Mouse (Mus musculus) ES-E14 (cell line): Measurements from ENCODE around the gene Hoxc10.

ENCODE experiments used
- HCFC1 ChIP-seq: IDR thresholded peaks from 2 replicates; pipeline ENCODE4 v1.6.1; 2012; ENCODE audit warnings: low read length, inconsistent platforms, borderline replicate concordance; ENCODE audit not compliant: insufficient read depth
- ZC3H11A ChIP-seq: IDR thresholded peaks from 2 replicates; pipeline ENCODE4 v1.6.1; 2012; ENCODE audit warnings: low read depth, mild to moderate bottlenecking, inconsistent platforms, low read length, borderline replicate concordance
- ZNF384 ChIP-seq: IDR thresholded peaks from 2 replicates; pipeline ENCODE4 v1.6.1; 2012; ENCODE audit warnings: low read depth, low read length, inconsistent platforms

- TF ChIP-seq HCFC1 (no peak), ZC3H11A (no peak), ZNF384 (no peak)
Observed at GRCm38 (mm10) chr15:102999183-102999831, 32.7 kb downstream of the Hoxc10 start.
